Mouse (Mus musculus): ENCODE measurements around the gene Zbtb5.

- TF ChIP-seq CTCF (IDR thresholded peaks at IDR 0.05; ENCODE audit: extremely low read depth, insufficient read length, insufficient replicate concordance, low read depth, low read length) (no peak), POLR2A (IDR thresholded peaks at IDR 0.05; ENCODE audit: low read depth, low read length) (no peak)
These were observed 12.2 kb downstream of the Zbtb5 start for GRCm38 (mm10) chr4:45000001-45000400.

All from small intestine, adult 2 months (tissue).